In the genomic region with DNA sequence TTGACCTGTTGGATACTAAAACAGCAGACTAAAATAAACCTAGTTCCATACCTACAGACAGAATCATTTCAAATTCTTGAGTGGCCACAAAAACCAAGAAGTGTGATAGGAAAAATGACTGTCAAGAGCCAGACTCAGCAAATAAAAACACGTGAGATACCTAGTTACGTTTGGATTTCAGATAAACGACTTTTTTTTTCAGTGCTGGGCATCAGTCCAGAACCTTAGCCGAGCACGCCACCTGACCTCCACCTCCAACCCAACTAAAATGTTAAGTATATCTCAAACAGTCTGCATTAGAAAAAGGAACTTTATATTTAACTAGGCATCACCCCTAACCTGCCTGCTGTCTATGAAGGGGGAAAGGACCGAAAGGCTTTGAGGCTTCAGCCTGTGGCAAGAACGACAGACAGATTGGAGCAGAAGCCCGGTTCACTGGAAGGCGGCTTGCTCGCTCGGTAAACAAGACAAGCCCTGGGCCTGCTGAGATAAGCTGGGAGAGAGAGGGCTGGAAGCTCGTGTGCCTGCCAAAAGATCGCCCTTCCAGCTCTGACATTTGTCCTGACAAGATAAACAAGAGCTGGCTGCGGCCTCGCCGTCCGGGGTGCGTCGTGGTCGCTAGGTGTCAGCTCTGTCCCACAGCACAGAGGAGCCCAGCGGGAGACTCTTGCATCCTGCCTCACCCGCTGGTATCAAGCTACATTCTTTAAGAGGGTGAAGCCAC, we compare ENCODE assay signal across 7 mouse cellular contexts. TPM values are rescaled to one million over a fixed set of nuclear protein-coding genes. Genes with fewer than 3 reads are reported as not detected.
DNase-seq lines count a peak whose midpoint lies in the region; ATAC-seq and TF ChIP-seq lines count a peak whose summit lies in the region.

No protein-coding gene starts in this region.

- H3K4me2 ChIP-seq in embryonic facial prominence, embryonic 12.5 days (replicated peaks), result peak overlapping the region; percentile 48
- H3K4me2 ChIP-seq in limb, embryonic 12.5 days, result peak overlapping the region; percentile 49
- peak overlapping the region; percentile 47 for H3K4me2 ChIP-seq in midbrain, embryonic 15.5 days

- no peaks in the 10 kb centered on the region for H3K9me3 ChIP-seq in embryonic facial prominence, embryonic 12.5 days
- no peaks in the 10 kb centered on the region for H3K9me3 ChIP-seq in limb, embryonic 12.5 days
- no peaks in the 10 kb centered on the region for H3K9me3 ChIP-seq in midbrain, embryonic 15.5 days

- peak; percentile 91 for TF ChIP-seq CTCF in kidney, adult 2 months (conservative IDR thresholded peaks at IDR 0.05; ENCODE audit: insufficient read depth, insufficient read length, low read depth, low read length)

- H3K27me3 ChIP-seq in embryonic facial prominence, embryonic 12.5 days, result no peaks in the 10 kb centered on the region
- H3K27me3 ChIP-seq in kidney, adult 2 months (replicated peaks; ENCODE audit: control insufficient read depth, insufficient read depth, low read length), result no peaks in the 10 kb centered on the region
- no peaks in the 10 kb centered on the region for H3K27me3 ChIP-seq in limb, embryonic 12.5 days
- no peaks in the 10 kb centered on the region for H3K27me3 ChIP-seq in midbrain, embryonic 15.5 days (replicated peaks)

- no peak for TF ChIP-seq POLR2A in kidney, adult 2 months (IDR thresholded peaks at IDR 0.05; ENCODE audit: low read depth, low read length)

- WGBS in embryonic facial prominence, embryonic 12.5 days, result 18% methylated on average over 22 of the region's 22 CpGs
- WGBS in kidney, adult 2 months, result 4% methylated on average over 22 of the region's 22 CpGs
- 19% methylated on average over 22 of the region's 22 CpGs for WGBS in limb, embryonic 12.5 days
- 14% methylated on average over 22 of the region's 22 CpGs for WGBS in midbrain, embryonic 15.5 days

- H3K4me3 ChIP-seq in embryonic facial prominence, embryonic 12.5 days, result 0 out of 2 replicates have a peak overlapping the region, but pooled peaks have one; percentile 9
- no peak overlapping the region for H3K4me3 ChIP-seq in kidney, adult 2 months (ENCODE audit: insufficient read depth, low read depth, low read length)
- no peak overlapping the region for H3K4me3 ChIP-seq in limb, embryonic 12.5 days (replicated peaks)
- no peak overlapping the region for H3K4me3 ChIP-seq in midbrain, embryonic 15.5 days

- DNase-seq in adrenal gland, postnatal 10 days, result peak; percentile 90
- DNase-seq in heart, adult 18-20 months, result peak; percentile 86 to 93
- DNase-seq in kidney, adult 2 months, result peak; percentile 92
- DNase-seq in spleen, adult 18-20 months, result peak; percentile 67 to 77

- no peak overlapping the region for H3K27ac ChIP-seq in embryonic facial prominence, embryonic 12.5 days
- H3K27ac ChIP-seq in kidney, adult 2 months (ENCODE audit: insufficient read depth, low read depth, low read length), result peak overlapping the region; percentile 58
- H3K27ac ChIP-seq in limb, embryonic 12.5 days, result 0 out of 2 replicates have a peak overlapping the region, but pooled peaks have one; percentile 23
- H3K27ac ChIP-seq in midbrain, embryonic 15.5 days, result 0 out of 2 replicates have a peak overlapping the region, but pooled peaks have one; percentile 39

- H3K4me1 ChIP-seq in embryonic facial prominence, embryonic 12.5 days, result peaks cover 11% of the 10 kb centered on the region; the same call in 1 of the 2 replicates
- peaks cover 16% of the 10 kb centered on the region; the same call in 1 of the 2 replicates for H3K4me1 ChIP-seq in kidney, adult 2 months (ENCODE audit: control insufficient read depth, insufficient read depth, low read length)
- H3K4me1 ChIP-seq in limb, embryonic 12.5 days (replicated peaks), result peaks cover 27% of the 10 kb centered on the region
- H3K4me1 ChIP-seq in midbrain, embryonic 15.5 days, result peaks cover 16% of the 10 kb centered on the region

- H3K9ac ChIP-seq in embryonic facial prominence, embryonic 12.5 days, result no peak overlapping the region
- H3K9ac ChIP-seq in limb, embryonic 12.5 days (replicated peaks), result no peak overlapping the region
- no peak overlapping the region for H3K9ac ChIP-seq in midbrain, embryonic 15.5 days

- no peaks in the 10 kb centered on the region for H3K36me3 ChIP-seq in embryonic facial prominence, embryonic 12.5 days
- peaks cover 2% of the 10 kb centered on the region; the same call in 1 of the 2 replicates for H3K36me3 ChIP-seq in kidney, adult 2 months (ENCODE audit: control insufficient read depth, insufficient read depth, low read length)
- no peaks in the 10 kb centered on the region for H3K36me3 ChIP-seq in limb, embryonic 12.5 days
- H3K36me3 ChIP-seq in midbrain, embryonic 15.5 days (replicated peaks), result no peaks in the 10 kb centered on the region

- peak; percentile 61; the same call in 1 of the 2 replicates for ATAC-seq in embryonic facial prominence, embryonic 12.5 days (ENCODE audit: insufficient number of reproducible peaks, insufficient read depth, low FRiP score, low TSS enrichment)
- peak; percentile 58 for ATAC-seq in limb, embryonic 12.5 days (ENCODE audit: insufficient number of reproducible peaks, insufficient read depth, low FRiP score, low TSS enrichment, low read depth)
- peak; percentile 89 for ATAC-seq in midbrain, embryonic 15.5 days (replicated peaks)

RNA-seq across cellular contexts. Expression of a gene that starts 32.8 kb away (rescaled TPM):
- 10 to 100 TPM; 16.0 to 21.1 TPM for total RNA-seq in adrenal gland, postnatal 10 days (2021)
- 24.3 and 28.4 TPM in 2 replicates for polyA plus RNA-seq in embryonic facial prominence, embryonic 12.5 days (2016; fragmentation: Nextera tagmentation; extraction: Ambion mirVana)
- total RNA-seq in heart, adult 18-20 months (2021), result 10 to 100 TPM; 35.1 to 40.5 TPM
- 18.6 and 20.2 TPM in 2 replicates for polyA plus RNA-seq in kidney, adult 2 months (2012; rRNA removed)
- polyA plus RNA-seq in limb, embryonic 12.5 days (2016; fragmentation: Nextera tagmentation; extraction: Ambion mirVana), result 28.1 and 33.4 TPM in 2 replicates
- 33.0 and 33.3 TPM in 2 replicates for polyA plus RNA-seq in midbrain, embryonic 15.5 days (2015; fragmentation: Nextera tagmentation; extraction: Ambion mirVana)

RNA-seq across cellular contexts. Expression of a gene that starts 32.9 kb away (rescaled TPM):
- total RNA-seq in adrenal gland, postnatal 10 days (2021), result 10 to 100 TPM; 27.9 to 31.7 TPM
- 19.7 and 21.2 TPM in 2 replicates for polyA plus RNA-seq in embryonic facial prominence, embryonic 12.5 days (2016; fragmentation: Nextera tagmentation; extraction: Ambion mirVana)
- total RNA-seq in heart, adult 18-20 months (2021), result 10 to 100 TPM; 44.2 to 48.3 TPM
- polyA plus RNA-seq in kidney, adult 2 months (2012; rRNA removed), result 27.2 and 35.5 TPM in 2 replicates
- 19.6 and 22.3 TPM in 2 replicates for polyA plus RNA-seq in limb, embryonic 12.5 days (2016; fragmentation: Nextera tagmentation; extraction: Ambion mirVana)
- 14.3 and 14.5 TPM in 2 replicates for polyA plus RNA-seq in midbrain, embryonic 15.5 days (2015; fragmentation: Nextera tagmentation; extraction: Ambion mirVana)

RNA-seq across cellular contexts. Expression of a gene that starts 33.5 kb away (rescaled TPM):
- 1 to 10 TPM; 3.3 to 4.3 TPM for total RNA-seq in adrenal gland, postnatal 10 days (2021)
- 0.92 and 1.3 TPM in 2 replicates for polyA plus RNA-seq in embryonic facial prominence, embryonic 12.5 days (2016; fragmentation: Nextera tagmentation; extraction: Ambion mirVana)
- 10 to 100 TPM; 11.2 to 15.7 TPM for total RNA-seq in heart, adult 18-20 months (2021)
- polyA plus RNA-seq in kidney, adult 2 months (2012; rRNA removed), result 95.1 and 99.0 TPM in 2 replicates
- 0.88 and 1.2 TPM in 2 replicates for polyA plus RNA-seq in limb, embryonic 12.5 days (2016; fragmentation: Nextera tagmentation; extraction: Ambion mirVana)
- polyA plus RNA-seq in midbrain, embryonic 15.5 days (2015; fragmentation: Nextera tagmentation; extraction: Ambion mirVana), result 8.7 and 10.0 TPM in 2 replicates
